Mouse (Mus musculus) erythroblast, embryonic 14.5 days (primary cell): Measurements from ENCODE around the gene Plekha3.

Source experiments
- GATA1 ChIP-seq: IDR thresholded peaks from 2 replicates; pipeline ENCODE4 v1.6.1; 2012; ENCODE audit warnings: low read length, inconsistent platforms, mixed read lengths
- TAL1 ChIP-seq: IDR thresholded peaks from 3 replicates; pipeline ENCODE4 v1.6.1; 2012; ENCODE audit warnings: low read length, inconsistent platforms, mixed read lengths

GRCm38 (mm10) chr2:76705655-76706054 is 30.6 kb downstream of the Plekha3 start:
- TF ChIP-seq TAL1 (no peak), GATA1 (no peak)
